Mouse (Mus musculus) kidney, postnatal 4 days (tissue): Measurements from ENCODE around the gene Camk1d.
"Not testable (repeated sequence)": the region's sequence is repeated elsewhere in the genome, so short reads cannot be mapped to it uniquely, and the experiment has no call there.

Experiments used
- DNase-seq, 2 experiments: peaks; one replicate each; pipeline ENCODE4 v3.0.0; 2021; ENCODE audit warnings: mixed read lengths in 2 of 2

Camk1d gene

DNA sequence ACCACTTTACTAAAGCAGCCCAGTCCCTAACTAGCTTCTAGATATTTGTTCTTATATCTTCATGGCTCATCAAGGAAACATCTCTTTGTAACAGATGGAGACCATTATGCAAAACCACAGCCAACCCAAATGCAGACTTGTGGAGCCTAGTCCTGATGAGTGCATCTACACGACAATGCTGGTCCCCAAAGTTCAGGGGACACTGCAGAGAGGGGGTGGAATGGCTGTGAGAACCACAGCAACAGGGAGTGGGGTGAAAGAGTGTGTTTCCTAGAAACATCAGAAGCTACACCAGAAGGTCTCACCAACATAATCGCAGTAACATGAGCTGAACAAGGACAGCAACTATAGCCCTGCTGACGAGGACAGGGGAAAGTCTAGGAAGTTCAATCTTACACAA, 152.9 kb downstream of the Camk1d start:
- DNase-seq: no peak

DNA sequence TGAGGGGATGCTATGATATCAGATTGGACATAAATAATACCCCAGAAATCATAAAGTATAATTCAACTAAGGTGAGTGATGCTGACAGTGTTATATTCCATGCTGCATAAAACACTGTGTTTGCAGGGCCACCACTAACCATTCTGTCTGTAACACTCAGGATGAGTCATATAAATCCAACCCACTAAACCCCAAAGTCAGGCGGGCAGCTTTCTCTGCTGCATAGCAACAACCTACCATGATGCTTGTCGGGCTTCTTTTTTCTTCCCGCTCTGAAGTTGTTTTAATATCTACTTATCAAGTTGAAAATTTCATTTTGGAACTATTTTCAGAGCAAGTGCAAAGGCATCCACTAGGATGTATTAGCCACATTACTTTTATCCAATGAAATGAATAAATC, 161.1 kb downstream of the Camk1d start:
- no peak for DNase-seq

DNA sequence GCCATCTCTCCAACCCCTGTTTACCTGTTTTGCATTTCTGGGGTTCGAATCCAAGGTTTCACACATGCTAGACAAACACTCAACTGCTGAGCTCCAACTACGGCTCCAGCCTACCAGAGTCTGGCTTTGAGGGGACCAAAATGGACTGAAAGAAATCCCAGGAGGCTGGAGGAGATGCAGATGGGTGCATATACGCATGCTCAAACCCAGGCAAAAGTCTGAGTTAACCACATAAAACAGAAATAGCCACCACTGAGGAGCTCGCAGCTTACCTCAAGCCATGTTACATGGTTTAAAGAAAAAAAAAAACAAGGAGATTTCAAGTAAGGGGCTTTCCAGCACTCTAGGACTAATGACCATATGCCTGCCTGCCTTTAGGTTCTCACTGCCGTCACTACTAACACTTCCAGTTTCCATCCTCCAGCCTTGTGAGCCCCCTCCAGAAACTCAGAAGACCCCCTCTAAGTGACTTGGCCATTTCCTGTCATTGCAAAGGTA, 162.5 kb downstream of the Camk1d start:
- no peak for DNase-seq

DNA sequence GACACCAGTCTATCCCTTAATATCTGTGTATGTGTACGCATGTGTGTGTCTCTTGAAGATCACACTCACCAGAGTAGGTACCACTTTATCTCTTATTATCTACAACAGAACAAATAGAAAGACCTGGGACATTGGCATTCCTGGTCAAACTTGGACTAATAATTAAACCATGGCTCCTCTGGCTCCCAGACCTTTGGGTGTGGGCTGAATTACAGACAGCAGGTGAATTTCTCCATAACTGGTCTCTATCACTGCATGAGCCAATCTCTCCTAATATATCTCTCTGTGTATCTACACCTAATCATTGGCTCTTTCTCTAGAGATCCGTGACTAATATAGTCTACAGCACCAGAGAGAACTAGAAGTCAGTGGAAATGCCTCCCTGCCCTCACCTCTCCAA, 165.0 kb downstream of the Camk1d start:
- no peak for DNase-seq

- no peak for DNase-seq
Observed at GRCm38 (mm10) chr2:5548872-5549271, 165.4 kb downstream of the Camk1d start.

- DNase-seq: no peak
Observed at GRCm38 (mm10) chr2:5540870-5541269, 173.4 kb downstream of the Camk1d start.

- DNase-seq: not testable (repeated sequence)
Observed at GRCm38 (mm10) chr2:5539894-5540293, 174.4 kb downstream of the Camk1d start.

DNA sequence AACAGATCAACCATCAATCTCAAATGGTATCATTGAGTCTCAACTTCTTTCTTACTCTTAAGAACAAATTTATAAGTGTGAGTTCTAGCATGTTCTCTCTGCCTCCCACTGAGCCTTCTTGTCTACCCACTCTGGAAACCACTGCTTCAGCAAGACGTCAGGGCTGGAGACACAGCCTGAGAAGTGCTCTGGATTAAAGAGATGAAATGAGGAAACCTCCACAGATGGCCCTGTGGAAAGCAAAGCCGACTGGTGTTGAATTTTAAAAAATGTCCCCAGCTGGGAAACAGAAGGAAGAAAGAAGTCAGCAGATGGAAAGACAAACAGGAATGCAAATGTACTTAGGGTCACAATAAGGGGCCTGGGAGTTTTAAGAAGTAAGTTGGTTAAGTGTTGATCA, 180.4 kb downstream of the Camk1d start:
- DNase-seq: no peak

DNA sequence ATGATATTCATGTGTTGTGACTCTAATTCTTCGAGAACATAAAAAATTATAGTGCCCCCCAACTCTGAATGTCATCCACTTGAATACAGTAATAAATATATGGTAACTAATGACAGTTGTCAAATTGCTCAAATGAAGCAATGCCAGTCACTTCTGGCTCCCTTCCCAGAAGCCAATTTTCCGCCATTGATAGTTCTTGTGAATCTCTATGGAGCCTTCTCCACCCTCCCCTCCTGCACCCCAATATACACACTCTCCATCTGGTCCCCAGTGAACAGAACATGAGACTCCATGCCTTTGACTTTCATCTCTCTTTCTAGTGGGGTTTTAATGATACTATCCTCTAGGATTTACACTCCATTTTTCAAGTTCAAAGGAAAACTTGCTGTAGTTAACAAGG, 184.3 kb downstream of the Camk1d start:
- no peak for DNase-seq

GRCm38 (mm10) chr2:5519221-5519669, 195.1 kb downstream of the Camk1d start:
- peak; percentile 61 to 63 for DNase-seq

GRCm38 (mm10) chr2:5515106-5515505, 199.2 kb downstream of the Camk1d start:
- DNase-seq: peak; percentile 24 to 37

DNA sequence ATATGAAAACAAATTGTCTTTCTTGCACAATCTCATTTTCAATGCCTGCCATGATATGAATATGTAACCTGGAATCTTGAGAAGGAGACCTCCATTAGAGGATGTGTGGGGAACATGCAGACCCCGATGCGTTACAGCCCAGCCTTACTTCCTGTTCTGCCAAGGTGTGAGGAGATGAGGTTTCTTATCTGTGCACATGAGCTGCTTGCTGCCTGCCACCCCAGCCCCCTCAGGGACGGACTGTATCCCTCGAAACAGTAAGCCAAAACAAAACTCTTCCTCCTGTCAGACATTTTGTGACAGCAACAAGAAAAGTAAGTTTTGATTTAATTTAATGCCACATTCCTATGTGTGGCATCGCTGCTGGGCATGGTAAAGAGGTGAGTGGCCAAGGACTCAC, 200.2 kb downstream of the Camk1d start:
- DNase-seq: no peak

DNA sequence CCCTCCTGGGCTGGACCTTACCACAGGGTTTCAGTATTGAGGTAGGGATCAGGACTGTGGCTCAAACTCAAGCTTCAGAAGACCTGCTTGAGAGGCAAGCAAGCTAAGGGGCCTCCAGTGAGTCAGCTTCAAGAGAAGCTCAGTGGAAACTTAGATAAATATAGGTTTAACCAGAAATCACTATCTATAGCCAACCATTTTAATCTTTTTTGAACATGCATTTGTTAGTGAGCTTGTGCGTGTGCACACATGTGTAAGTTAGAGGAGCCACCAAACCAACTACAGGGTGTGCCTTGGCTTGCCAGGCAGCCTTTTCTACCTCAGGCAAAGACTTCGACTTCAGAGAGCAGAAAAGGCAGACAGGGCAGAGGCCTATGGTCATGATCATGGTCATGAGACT, 200.7 kb downstream of the Camk1d start:
- no peak for DNase-seq

DNA sequence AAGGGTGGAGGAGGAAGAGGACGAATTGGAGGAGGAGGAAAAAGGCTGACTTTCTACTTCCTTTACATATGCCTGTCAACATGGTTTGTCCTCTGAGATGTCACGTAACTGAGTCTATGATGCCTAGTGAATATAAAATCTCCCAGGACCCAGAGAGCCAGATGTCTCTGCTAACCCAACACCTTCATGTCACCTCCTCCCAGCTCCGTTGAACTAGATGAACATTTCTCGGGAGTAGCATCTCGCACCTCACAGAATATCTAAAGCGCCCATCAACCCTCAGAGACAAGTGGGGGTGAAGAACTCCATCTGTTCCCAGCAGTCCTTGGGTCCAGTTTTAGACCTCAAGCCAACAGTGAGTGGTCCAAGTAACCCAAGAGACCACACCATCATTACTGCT, 204.3 kb downstream of the Camk1d start:
- DNase-seq: no peak

GRCm38 (mm10) chr2:5499620-5500019, 214.7 kb downstream of the Camk1d start:
- no peak for DNase-seq

- no peak for DNase-seq
Observed at GRCm38 (mm10) chr2:5489916-5490315, 224.4 kb downstream of the Camk1d start.

DNA sequence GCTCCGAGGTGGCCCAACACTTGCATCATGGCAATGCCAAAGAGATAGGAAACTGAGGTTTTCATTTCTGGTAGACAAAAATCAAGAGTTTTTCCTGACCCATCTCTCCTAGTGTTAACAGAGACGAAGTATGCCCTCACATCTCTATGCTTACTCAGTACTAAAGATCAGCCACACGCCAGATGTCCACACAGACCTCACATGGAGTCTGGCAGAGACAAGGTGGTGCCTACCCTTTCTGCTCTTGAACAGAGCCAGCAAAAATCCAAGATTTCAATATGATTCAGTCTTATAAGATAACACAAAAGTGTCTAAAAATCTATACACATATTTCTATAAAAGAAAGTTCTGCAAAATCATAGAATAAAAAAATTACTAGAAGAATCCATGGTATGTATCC, 227.0 kb downstream of the Camk1d start:
- DNase-seq: no peak

DNA sequence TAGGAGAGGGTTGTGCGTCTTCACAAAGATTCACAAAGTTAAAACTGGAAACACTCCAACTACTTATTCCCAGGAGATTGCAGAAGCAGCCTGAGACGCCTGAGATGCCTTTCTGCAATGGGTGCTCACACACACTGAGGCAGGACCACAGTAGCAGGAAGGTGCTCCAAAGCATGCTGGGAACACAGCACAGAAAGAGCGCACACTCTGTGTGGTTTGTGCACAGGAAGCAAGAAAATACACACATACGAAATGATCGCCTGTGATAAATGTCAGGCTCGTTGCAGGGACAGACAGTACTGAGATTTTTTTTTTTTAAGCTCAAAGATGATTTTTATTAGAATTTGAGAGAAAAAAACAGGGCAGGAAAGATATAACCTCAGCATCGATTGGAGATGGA, 227.7 kb downstream of the Camk1d start:
- no peak for DNase-seq

DNA sequence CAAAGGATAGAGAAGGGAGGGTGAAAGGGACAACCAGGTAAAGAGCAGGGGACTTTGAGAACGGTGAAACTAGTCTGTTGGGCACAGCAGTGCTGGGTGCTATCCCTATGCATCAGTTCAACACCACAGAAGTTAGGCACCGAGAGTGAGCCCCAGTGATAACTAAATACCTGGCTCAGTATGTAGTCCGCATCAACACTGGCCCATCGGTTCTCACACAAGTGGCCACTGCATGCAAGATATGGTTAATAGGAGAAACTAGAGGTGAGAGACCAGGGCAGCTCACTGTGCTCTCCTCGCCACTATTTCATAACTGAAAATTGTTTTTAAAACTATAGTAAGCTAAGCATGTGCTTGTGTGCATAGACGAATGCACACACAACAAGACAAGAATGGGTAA, 228.5 kb downstream of the Camk1d start:
- DNase-seq: no peak

GRCm38 (mm10) chr2:5479886-5480285, 234.4 kb downstream of the Camk1d start:
- no peak for DNase-seq

GRCm38 (mm10) chr2:5478709-5479108, 235.6 kb downstream of the Camk1d start:
- no peak for DNase-seq

DNA sequence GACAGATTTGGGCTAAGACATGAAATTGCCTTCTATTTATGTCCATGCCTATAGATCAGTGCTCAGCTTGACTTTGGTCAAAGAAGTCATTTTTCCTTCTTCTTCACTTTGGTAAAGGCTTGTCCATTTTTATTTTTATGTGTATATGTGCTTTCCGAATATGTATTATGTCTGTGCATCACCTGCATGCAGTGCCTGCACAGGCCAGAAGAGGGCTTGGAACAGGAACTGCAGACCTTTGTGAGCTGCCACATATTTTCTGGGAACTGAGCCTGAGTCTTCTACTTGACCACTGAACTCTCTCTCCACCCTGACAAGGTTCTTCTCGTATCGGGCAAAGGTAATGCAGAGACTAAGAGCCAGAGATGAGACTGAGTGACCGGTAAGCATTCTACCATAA, 236.1 kb downstream of the Camk1d start:
- DNase-seq: peak; percentile 29 to 30

GRCm38 (mm10) chr2:5477525-5477924, 236.8 kb downstream of the Camk1d start:
- no peak for DNase-seq

DNA sequence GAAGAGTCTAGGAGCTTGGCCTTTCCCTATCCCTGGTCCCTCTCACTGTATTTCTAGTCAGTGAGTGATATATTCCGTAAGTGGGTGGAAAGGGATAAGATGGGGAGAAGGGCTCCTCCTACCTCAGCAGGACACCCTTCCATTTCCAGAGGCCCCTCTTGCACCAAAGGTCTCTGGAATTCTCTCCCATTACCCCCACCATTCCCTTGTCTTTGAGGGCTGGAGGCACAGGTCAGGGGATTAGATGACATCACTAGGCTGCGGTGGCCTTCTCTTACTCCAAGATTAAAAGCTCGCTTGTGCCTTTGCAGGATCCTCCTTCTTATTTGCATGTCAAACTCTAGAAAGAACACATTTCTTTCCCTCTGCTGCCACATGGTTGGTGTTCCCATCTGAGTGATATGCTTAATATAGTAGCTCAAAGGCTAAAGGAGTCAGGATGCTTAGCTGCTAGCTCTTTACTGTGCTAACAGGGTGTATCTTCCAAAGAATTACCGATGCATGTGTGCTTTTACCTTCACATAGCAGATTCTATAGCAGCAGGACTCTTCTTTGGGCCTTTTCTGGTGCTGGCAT, 244.9 kb downstream of the Camk1d start:
- no peak for DNase-seq

DNA sequence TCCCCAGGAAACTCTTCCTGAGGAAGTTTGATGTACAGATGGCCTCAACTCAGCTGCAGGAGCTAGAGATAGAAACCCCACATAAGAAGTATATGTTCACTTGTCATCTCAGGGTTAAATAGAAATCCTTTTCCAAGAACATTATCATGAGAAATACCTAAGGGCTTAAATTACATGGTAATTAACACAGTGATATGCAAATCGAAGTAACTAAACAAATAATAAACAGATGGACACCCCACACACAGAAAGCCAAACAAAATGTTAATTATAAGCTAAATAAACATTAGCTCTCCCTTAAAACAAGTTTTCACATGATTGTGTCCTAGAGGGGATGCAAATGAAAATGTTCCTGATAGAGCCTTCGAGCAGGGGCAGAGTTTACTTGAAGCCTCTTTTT, 246.8 kb downstream of the Camk1d start:
- DNase-seq: no peak
